Mouse (Mus musculus): Measurements from ENCODE around the gene Parp14.

DNA sequence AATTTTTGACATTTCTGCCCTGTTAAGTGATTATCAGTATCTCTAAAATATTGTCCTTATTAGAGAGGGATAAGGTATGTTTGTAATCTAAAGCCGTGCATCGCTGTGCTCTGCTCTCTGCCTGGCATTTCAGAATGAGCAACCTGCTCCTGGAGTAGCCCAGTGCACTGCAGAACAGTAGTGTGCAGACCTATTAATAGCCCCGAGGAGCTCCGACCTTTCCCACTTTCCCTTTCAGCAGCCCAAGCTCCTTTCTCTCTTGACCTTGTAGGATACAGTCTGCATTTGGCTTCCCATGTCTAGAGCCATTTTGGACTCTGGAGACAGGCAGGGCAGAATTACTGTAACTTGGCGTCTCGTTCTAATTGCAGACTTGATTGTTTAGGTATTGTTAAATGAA, 83.0 kb downstream of the Parp14 start:
- TF ChIP-seq POLR2AphosphoS2 (IDR thresholded peaks at IDR 0.05; ENCODE audit: low read depth, low read length) (no peak), ETS1 (conservative IDR thresholded peaks at IDR 0.05; ENCODE audit: low read depth, low read length) (no peak), POLR2A (IDR thresholded peaks at IDR 0.05; ENCODE audit: low read depth, low read length) (no peak), ELF1 (IDR thresholded peaks at IDR 0.05; ENCODE audit: low read depth, low read length) (no peak), NELFE (IDR thresholded peaks at IDR 0.05; ENCODE audit: low read depth, low read length) (no peak), MXI1 (IDR thresholded peaks at IDR 0.05; ENCODE audit: low read depth, low read length) (no peak)
